Mouse (Mus musculus) thymus, postnatal 25 days (tissue): Measurements from ENCODE around the gene Pde10a.
A peak's percentile ranks its signal among the peaks of the same experiment; 100 is the strongest.

Source experiments
- DNase-seq: peaks from one replicate; pipeline ENCODE4 v3.0.0; 2022

The Pde10a gene

DNA sequence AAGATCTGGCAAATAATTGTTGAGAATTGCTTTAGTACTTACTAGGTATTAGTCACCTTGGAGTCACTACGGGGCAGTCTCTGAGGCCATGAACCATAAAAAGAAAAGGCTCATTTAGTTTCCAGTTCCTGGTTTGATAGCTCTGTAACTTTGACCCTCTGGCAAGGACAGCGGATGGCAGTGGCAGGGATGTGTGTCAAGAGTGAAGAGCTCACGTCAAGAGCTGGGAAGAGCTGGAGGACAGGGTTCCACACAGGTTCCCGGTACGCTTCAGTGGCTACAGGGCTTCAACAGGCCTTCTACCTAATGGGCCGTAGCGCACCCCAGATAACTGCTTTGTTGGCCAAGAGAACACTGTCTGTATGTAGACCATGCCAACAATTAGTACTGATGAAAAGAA, 374.0 kb downstream of the Pde10a start:
- DNase-seq: no peak

DNA sequence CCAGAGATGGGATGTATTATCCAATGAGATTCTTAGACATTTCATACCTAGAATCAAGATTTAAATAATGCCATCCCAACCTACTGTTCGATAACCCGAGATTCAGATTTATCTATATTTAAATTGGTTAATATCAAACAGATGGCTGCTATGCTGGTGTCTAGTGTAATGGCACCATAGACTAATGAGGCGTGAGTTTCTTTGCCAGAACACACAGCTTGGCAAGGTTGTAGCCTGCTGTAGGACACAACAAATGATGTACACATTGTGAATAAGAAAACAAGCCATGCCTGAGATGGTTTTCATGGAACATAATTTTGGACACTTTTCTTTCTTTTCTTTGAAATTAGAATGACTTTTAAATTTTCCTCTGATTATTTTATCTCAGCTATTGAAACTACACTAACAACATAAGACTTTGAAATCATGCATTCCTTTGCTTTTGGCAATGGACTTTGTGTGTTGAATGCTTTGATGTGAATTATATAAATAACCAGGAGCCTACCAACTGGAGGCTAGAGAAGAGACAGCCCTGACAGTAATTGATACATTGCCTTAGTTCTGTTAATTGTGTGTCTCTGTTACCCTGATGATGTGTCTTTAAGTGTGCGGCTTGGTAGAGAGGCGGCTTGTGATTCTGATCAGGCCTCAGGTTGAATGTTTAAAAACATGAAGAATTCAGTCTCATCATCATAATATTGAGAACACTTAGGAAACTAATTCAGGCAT, 378.5 kb downstream of the Pde10a start:
- DNase-seq: no peak

DNA sequence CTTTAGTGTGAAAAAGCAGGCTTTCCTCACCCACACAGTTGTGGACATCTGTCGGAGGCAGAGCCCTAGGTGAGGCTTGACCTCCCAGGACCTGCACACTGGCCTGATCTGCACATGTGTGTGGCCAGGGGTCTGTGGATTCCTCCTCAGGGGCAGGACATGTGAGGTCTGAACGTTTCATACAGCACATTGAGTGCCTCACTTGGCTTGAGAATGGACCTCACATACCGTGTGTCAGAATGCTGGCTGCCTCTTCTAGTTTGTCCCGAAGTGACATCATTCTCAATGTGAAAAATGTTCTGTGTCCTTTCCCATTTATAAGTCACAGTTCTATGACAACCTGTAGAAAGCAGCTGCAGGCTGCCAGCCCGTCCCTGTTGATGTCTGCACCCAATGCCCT, 385.4 kb downstream of the Pde10a start:
- no peak for DNase-seq

DNA sequence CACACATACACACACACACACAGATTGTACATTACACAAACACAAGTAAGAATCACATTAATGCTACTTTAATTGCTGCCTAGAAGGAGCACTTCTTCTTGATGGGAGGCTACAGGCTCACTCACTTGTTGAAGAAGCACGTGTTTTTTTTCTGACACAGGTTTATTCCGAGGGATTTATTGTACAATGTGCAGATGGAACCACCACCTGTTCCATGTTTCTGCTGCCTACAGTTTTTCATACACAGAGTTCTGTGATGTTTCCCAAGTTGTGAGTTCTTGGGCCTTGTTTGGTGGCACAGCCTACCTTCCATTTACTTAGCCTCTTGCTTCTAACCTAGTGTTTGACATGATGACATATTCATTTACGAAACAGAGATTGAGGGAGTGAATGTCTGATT, 387.8 kb downstream of the Pde10a start:
- no peak for DNase-seq

- no peak for DNase-seq
Measured at GRCm38 (mm10) chr17:8915693-8916092, 390.5 kb downstream of the Pde10a start.

DNA sequence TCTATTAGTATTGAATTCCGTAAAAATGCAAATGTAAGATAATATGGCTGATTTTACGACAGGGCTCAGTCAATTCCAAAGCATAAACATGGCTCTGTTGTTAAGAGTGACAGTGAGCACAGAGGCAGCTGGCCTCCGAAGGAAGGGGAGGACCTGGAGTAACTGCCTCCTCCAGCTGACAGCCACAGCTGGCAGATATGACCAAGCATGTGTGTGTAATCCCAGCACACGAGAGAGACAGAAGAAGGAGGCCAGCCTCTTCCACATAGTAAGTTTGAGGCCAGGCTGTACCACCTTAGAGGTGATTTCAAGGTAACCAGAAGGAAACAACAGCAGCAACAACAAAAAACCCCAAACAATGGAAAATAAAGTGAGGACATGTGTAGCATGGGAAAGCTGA, 397.9 kb downstream of the Pde10a start:
- DNase-seq: peak; percentile 39

DNA sequence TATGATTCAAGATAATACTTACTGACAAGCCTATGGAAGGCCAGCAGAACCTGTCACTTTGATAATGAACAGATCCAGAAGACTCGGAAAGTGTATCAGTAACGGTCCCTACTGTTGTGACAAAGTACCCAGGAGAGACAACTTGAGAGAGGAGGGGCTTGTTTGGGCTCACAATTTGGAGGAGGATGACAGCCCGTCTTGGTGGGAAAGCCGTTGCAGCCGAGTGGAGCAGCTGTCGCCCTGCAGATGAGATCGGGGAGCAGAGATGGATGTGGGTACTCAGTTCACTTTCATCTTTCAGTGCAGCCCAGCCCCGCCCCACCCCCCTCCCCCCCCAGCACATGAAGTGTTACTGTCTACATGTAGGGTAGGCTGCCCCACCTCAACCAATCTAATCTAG, 398.6 kb downstream of the Pde10a start:
- DNase-seq: peak; percentile 68

- DNase-seq: no peak
Measured at GRCm38 (mm10) chr17:8925819-8926383, 400.7 kb downstream of the Pde10a start.

DNA sequence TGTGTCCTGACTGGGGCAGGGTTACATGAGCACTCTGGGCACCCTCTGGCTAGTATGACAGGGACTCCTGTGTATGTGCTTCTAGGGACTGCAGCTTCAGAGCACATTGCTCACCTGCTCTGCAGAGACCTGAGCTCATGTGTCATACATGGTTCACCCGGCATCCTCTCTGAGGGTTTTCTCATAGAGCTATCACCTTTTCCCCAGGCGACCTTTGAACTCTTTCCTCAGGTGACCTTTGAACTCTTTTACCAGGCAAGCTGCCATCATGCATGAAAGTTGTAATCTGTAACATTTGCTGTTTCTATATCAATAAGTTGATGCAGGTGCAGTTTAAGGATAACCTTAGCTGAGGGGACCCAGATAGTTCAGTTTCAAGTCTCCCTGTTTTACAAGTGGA, 403.4 kb downstream of the Pde10a start:
- no peak for DNase-seq

- DNase-seq: no peak
Measured at GRCm38 (mm10) chr17:8929636-8930035, 404.5 kb downstream of the Pde10a start.

DNA sequence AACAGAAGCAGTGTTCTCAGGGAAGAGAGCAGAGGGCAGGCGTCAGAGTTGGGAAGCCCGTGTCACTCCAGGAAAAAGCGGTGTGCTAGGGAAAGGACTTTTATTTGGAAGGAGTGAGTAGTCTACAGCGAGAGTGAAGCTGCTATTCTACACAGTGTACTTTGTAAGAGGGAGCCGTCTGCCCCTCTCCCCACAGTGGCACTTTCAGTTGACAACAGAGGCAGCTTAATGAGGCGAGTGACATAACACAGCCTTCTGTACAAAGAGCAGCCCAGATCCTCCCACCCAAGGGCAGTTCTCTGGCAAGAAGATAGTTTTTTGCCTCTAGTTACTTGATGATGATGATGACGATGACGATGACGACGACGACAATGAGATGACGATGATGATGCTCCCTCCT, 410.4 kb downstream of the Pde10a start:
- no peak for DNase-seq

GRCm38 (mm10) chr17:8936603-8937002, 411.4 kb downstream of the Pde10a start:
- DNase-seq: peak; percentile 35

GRCm38 (mm10) chr17:8951588-8951987, 426.4 kb downstream of the Pde10a start:
- DNase-seq: no peak

GRCm38 (mm10) chr17:8952951-8953350, 427.8 kb downstream of the Pde10a start:
- no peak for DNase-seq

DNA sequence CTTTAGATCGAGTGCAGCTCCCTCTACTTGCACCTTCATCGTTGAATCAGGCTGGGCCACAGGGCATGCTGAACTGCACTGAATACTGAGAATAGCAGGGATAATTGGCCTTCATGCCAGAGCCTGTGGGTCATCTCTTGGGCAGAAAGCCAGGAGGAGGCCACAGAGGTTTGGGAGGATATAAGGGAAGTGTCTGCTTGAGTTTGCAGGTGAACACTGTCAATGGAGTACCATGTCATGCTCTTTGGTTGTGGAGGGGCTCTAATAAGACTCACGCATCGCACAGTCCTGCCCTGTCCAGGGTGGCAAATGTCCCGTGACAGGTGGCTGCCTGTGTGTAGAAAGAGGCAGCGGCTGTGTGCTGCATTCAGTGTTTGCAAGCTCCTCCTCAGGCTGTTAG, 433.0 kb downstream of the Pde10a start:
- DNase-seq: no peak

GRCm38 (mm10) chr17:8960386-8960785, 435.2 kb downstream of the Pde10a start:
- no peak for DNase-seq

DNA sequence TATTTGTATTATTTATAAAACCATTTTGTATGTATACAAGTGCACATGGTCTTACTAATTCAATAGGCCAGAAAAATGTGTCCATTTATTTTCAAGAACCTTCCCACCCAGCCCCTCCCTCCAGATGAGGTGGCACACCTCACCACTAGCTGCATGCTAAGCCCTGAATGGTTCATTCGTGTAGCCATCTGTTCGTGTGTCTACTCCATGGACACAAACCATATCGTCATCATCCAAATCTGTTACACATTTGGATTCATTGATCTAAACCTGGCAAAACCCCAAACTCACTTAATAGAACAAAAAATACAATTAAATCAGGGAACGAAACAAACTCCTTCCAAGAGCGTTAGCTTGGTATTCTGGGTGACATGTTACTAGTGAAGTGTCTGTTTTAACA, 435.9 kb downstream of the Pde10a start:
- DNase-seq: no peak

DNA sequence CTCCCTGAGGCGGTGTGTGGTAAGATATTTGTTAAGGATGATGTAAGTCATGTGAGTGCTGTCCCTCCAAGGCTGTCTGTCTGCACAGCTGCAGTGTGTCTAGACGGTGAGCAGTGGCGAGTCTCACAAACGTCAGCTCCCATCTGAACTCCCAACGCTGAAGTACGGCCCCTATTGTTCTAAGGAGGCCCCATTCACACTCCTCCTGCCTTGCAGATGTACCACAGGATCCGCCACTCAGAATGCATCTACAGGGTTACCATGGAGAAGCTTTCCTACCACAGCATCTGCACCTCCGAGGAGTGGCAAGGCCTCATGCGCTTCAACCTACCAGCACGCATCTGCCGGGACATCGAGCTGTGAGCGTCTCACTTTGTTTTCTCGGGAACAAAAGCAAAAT, 436.5 kb downstream of the Pde10a start:
- no peak for DNase-seq

GRCm38 (mm10) chr17:8965177-8965576, 440.0 kb downstream of the Pde10a start:
- DNase-seq: no peak

- no peak for DNase-seq
Measured at GRCm38 (mm10) chr17:8972152-8972854, 447.1 kb downstream of the Pde10a start.

- DNase-seq: no peak
Measured at GRCm38 (mm10) chr17:8973331-8973730, 448.2 kb downstream of the Pde10a start.

- DNase-seq: no peak
Measured at GRCm38 (mm10) chr17:8974423-8974822, 449.3 kb downstream of the Pde10a start.

GRCm38 (mm10) chr17:8974823-8975397, 449.7 kb downstream of the Pde10a start:
- DNase-seq: no peak

DNA sequence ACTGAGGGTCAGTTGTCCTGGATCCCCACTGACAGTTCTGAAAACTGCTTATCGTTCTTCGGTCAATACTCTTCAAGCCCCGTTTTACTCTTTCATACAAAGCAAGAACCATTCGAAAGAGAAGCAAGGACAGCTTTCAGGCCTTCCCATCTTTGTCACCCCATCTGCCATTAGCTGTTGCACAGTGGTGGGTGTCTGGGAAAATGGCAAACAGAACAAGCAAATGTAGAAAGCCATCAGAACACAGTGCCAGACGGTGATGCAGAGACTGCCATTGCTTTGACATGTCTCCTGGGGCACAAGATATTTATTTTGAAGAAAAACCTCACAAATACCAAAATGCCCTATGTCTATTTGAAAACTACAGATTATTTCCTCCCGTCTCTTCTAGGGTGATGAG, 451.6 kb downstream of the Pde10a start:
- DNase-seq: no peak
